Comparison of ENCODE assay signal across 19 mouse cellular contexts in genomic region chr17:46052146-46052545, GRCm38 (mm10). TPM values are rescaled to one million over a fixed set of nuclear protein-coding genes. Genes with fewer than 3 reads are reported as not detected.
DNase-seq lines count a peak whose midpoint lies in the region; ATAC-seq and TF ChIP-seq lines count a peak whose summit lies in the region.
"Had no signal": no experiment of that assay in that cellular context is flagged by ENCODE, and none has a peak within 500 bp of the region (broad histone marks: within the 10 kb centered on the region; RNA-seq: fewer than 3 reads in every experiment).

No protein-coding gene starts in this region.

- H3K4me1 ChIP-seq in kidney, embryonic 16.5 days (ENCODE audit: insufficient read depth, low read length): peaks cover 36% of the 10 kb centered on the region
- no peaks in the 10 kb centered on the region; the same call in 1 of the 2 replicates for H3K4me1 ChIP-seq in lung, adult 2 months (ENCODE audit: control insufficient read depth, insufficient read depth, low read length)
- peaks cover 23% of the 10 kb centered on the region for H3K4me1 ChIP-seq in limb, embryonic 12.5 days (replicated peaks)

- H3K4me2 ChIP-seq in kidney, embryonic 16.5 days (replicated peaks; ENCODE audit: low read depth, low read length): no peak overlapping the region
- no peak overlapping the region for H3K4me2 ChIP-seq in limb, embryonic 12.5 days
- H3K4me2 ChIP-seq: hindbrain, embryonic 12.5 days; limb, embryonic 13.5 days; neural tube, embryonic 12.5 days had no signal

- TF ChIP-seq POLR2A in lung, adult 2 months (IDR thresholded peaks at IDR 0.05; ENCODE audit: borderline replicate concordance, extremely low read depth, low read depth, low read length): no peak

- no peak for TF ChIP-seq CTCF in lung, adult 2 months (IDR thresholded peaks at IDR 0.05; ENCODE audit: insufficient read depth, low read length)

- ATAC-seq in kidney, embryonic 16.5 days (ENCODE audit: low FRiP score, low TSS enrichment): peak; percentile 54
- ATAC-seq in limb, embryonic 12.5 days (ENCODE audit: insufficient number of reproducible peaks, insufficient read depth, low FRiP score, low TSS enrichment, low read depth): peak; percentile 73; the same call in 1 of the 2 replicates
- ATAC-seq: CD4-positive, CD25-positive, alpha-beta regulatory T cell, adult 4 months; forebrain, embryonic 16.5 days had no signal

- H3K9ac ChIP-seq in kidney, embryonic 16.5 days (replicated peaks; ENCODE audit: low read length): no peak overlapping the region; the same call in 1 of the 2 replicates
- no peak overlapping the region for H3K9ac ChIP-seq in limb, embryonic 12.5 days (replicated peaks)
- H3K9ac ChIP-seq: hindbrain, embryonic 12.5 days; limb, embryonic 13.5 days; neural tube, embryonic 12.5 days had no signal

- H3K9me3 ChIP-seq in kidney, embryonic 16.5 days (ENCODE audit: low read length): peaks cover 5% of the 10 kb centered on the region; the same call in 1 of the 2 replicates
- peaks cover 7% of the 10 kb centered on the region; the same call in 1 of the 2 replicates for H3K9me3 ChIP-seq in limb, embryonic 12.5 days
- H3K9me3 ChIP-seq: limb, embryonic 13.5 days had no signal

- peak; percentile 18 for DNase-seq in cerebellum, adult 9-11 months
- DNase-seq in cerebellum, postnatal 4 days (ENCODE audit: low spot score in 2 of 2): no peak
- DNase-seq in kidney, postnatal 36 days: no peak
- DNase-seq in lung, postnatal 10 days: peak; percentile 48
- DNase-seq in lung, adult 2 months: no peak
- no peak for DNase-seq in adrenal gland, adult 2 months
- DNase-seq: adrenal gland, adult 8-10 months; cerebellum, postnatal 14 days; layer of hippocampus, adult 9-11 months; right cerebral cortex, postnatal 25 days; thymus, postnatal 36 days had no signal

- no peaks in the 10 kb centered on the region for H3K36me3 ChIP-seq in kidney, embryonic 16.5 days (ENCODE audit: insufficient read depth, low read length)
- H3K36me3 ChIP-seq in limb, embryonic 12.5 days: no peaks in the 10 kb centered on the region
- H3K36me3 ChIP-seq: hindbrain, embryonic 12.5 days; limb, embryonic 13.5 days; neural tube, embryonic 12.5 days had no signal

- no peaks in the 10 kb centered on the region for H3K27me3 ChIP-seq in kidney, embryonic 16.5 days (ENCODE audit: insufficient read depth, low read length)
- no peaks in the 10 kb centered on the region for H3K27me3 ChIP-seq in limb, embryonic 12.5 days
- H3K27me3 ChIP-seq: hindbrain, embryonic 12.5 days; limb, embryonic 13.5 days; neural tube, embryonic 12.5 days had no signal

- no peak overlapping the region for H3K27ac ChIP-seq in kidney, embryonic 16.5 days (ENCODE audit: low read length)
- no peak overlapping the region for H3K27ac ChIP-seq in limb, embryonic 12.5 days
- H3K27ac ChIP-seq: hindbrain, embryonic 12.5 days; limb, embryonic 13.5 days; neural tube, embryonic 12.5 days had no signal

- H3K4me3 ChIP-seq in kidney, embryonic 16.5 days (ENCODE audit: low read length): no peak overlapping the region
- no peak overlapping the region for H3K4me3 ChIP-seq in lung, adult 2 months (replicated peaks; ENCODE audit: extremely low read depth, low read depth, low read length)
- H3K4me3 ChIP-seq in limb, embryonic 12.5 days (replicated peaks): no peak overlapping the region
- H3K4me3 ChIP-seq: erythroblast, embryonic 14.5 days; hindbrain, embryonic 12.5 days; limb, embryonic 13.5 days; neural tube, embryonic 12.5 days had no signal

- WGBS in kidney, embryonic 16.5 days: 25% methylated on average over 3 of the region's 3 CpGs
- WGBS in lung, adult 2 months: 38% methylated on average over 3 of the region's 3 CpGs
- WGBS in limb, embryonic 12.5 days: 37% methylated on average over 3 of the region's 3 CpGs

RNA-seq across cellular contexts. Expression of gene Vegfa, which starts 20.0 kb away (rescaled TPM):
- 5.7 and 5.9 TPM in 2 replicates for polyA plus RNA-seq in kidney, embryonic 16.5 days (2015; fragmentation: Nextera tagmentation; extraction: Ambion mirVana)
- 1,228 and 1,453 TPM in 2 replicates for polyA plus RNA-seq in lung, adult 2 months (2012; rRNA removed)
- polyA plus RNA-seq in limb, embryonic 12.5 days (2016; fragmentation: Nextera tagmentation; extraction: Ambion mirVana): 6.2 TPM in 2 replicates
- total RNA-seq in adrenal gland, adult 2 months (2021): 100 to 1,000 TPM; 395 to 486 TPM
- polyA plus RNA-seq in adrenal gland, adult 2 months (2012; rRNA removed): 751 and 799 TPM in 2 replicates
- polyA plus RNA-seq: CD4-positive, CD25-positive, alpha-beta regulatory T cell, adult 4 months had no signal

RNA-seq across cellular contexts. Expression of gene Mrps18a, which starts 58.6 kb away (rescaled TPM):
- 159 and 162 TPM in 2 replicates for polyA plus RNA-seq in kidney, embryonic 16.5 days (2015; fragmentation: Nextera tagmentation; extraction: Ambion mirVana)
- polyA plus RNA-seq in lung, adult 2 months (2012; rRNA removed): 41.3 and 44.9 TPM in 2 replicates
- polyA plus RNA-seq in limb, embryonic 12.5 days (2016; fragmentation: Nextera tagmentation; extraction: Ambion mirVana): 143 and 144 TPM in 2 replicates
- total RNA-seq in adrenal gland, adult 2 months (2021): 100 to 1,000 TPM; 108 to 117 TPM
- polyA plus RNA-seq in adrenal gland, adult 2 months (2012; rRNA removed): 23.7 and 29.6 TPM in 2 replicates

Comparison
In these comparisons a context has a peak if more than half of its experiments do, and no peak if none do; other contexts are left out.
1. DNase-seq: peak in cerebellum, adult 9-11 months (single experiment) and lung, postnatal 10 days (single experiment); none in cerebellum, postnatal 4 days (0 of 2), kidney, postnatal 36 days (0 of 2), lung, adult 2 months (single experiment) and adrenal gland, adult 2 months (single experiment).
2. RNA of gene Vegfa, which starts 20.0 kb away (polyA plus RNA-seq): 1,228 to 1,453 TPM in lung, adult 2 months and 751 to 799 TPM in adrenal gland, adult 2 months; 6.2 TPM in limb, embryonic 12.5 days and 5.7 to 5.9 TPM in kidney, embryonic 16.5 days; every median in the first group is over 100 times any median in the second.